Mouse (Mus musculus) adrenal gland, adult 18-20 months (tissue): ENCODE results near the gene Traf3ip1. TPM values are rescaled to one million over a fixed set of nuclear protein-coding genes. Genes with fewer than 3 reads are reported as not detected.
"Not testable (repeated sequence)": the region's sequence is repeated elsewhere in the genome, so short reads cannot be mapped to it uniquely, and the experiment has no call there.

ENCODE experiments used
- DNase-seq, 2 experiments: peaks; one replicate each; pipeline ENCODE4 v3.0.0; 2021 to 2022; ENCODE audit warnings: low spot score in 2 of 2
- total RNA-seq, 2 experiments: library from RNA; stranded (reverse); gene quantifications; 1 replicate in 1 of 2; 2 replicates in 1 of 2; pipeline ENCODE4 v1.2.3; 2021

Traf3ip1 gene
- total RNA-seq, 2 experiments from 2014 or later, result 10.8 to 12.7 TPM

- no peak for DNase-seq
Observed at GRCm38 (mm10) chr1:91464436-91464835, 30.0 kb upstream of the Traf3ip1 start.

DNA sequence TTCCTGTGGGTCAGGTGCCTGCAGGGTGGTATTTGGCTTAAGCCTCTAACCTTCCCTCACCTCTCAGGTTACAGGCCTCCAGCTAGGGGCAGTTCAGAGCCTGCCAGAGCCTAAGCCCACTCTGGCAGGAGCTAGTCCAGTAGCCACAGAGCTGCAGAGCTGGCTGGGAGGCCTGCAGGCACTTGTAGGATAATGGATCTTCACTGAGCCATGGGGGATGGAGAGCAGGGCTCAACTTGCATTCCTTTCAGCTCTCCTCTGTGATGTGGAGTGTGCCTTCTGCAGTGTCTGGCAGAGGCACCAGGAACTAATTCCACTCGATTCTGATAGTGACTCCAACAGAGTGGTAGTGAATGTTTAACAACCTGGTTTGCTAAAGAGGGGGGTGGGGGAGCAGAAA lies 29.2 kb upstream of the Traf3ip1 start:
- DNase-seq, result no peak

DNA sequence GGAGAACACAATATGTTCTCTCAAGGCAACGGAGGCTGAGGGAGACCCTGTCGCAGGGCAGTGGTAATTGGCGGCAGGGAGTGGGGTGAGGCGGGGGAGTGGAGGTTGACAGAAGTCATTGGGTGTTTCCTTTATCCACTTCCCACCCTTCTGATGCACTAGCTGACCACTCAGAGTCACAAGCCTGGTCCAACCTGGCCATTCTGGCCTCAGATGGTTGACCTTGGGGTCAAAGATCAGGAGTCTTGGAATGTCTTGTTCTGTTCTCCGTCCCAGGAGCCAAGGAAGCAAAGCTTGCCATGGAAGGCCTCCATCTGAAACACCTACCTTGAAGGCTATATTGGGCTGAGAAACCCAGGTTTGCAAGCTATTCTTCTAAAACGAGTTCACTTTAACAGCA lies 28.3 kb upstream of the Traf3ip1 start:
- no peak for DNase-seq

- DNase-seq, result no peak
Observed at GRCm38 (mm10) chr1:91469888-91470419, 24.5 kb upstream of the Traf3ip1 start.

- not testable (repeated sequence) for DNase-seq
Observed at GRCm38 (mm10) chr1:91478145-91478544, 16.3 kb upstream of the Traf3ip1 start.

GRCm38 (mm10) chr1:91478958-91479357 lies 15.5 kb upstream of the Traf3ip1 start:
- no peak for DNase-seq

DNA sequence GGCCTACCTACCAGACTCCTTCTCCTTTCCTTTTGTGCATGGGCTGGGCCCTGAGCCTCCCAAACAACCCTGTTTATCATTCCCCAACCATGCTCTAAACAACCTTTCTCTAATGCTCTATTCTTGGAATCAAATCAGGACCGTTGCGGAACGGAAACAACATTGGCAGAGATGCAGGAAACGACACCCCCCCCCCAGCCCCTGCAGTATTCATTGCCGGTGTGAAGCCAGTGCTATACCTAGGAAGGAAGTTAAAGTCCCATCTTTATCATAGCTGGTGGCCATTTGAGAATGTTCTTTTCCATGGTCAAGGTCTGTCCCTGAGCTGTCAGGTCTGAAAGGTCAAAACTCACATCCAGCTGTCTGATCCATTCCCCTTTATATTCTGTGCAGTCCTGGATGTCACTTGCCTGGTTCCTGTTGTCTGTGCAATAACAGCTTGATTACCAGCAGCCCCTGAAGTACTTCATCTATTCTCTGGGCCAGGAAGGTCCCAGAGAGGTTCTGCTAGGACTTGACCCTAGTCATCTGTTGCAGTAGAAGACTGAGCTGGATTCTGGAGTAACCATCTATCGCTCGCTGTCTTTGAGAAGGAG lies 11.7 kb upstream of the Traf3ip1 start:
- DNase-seq, result no peak

DNA sequence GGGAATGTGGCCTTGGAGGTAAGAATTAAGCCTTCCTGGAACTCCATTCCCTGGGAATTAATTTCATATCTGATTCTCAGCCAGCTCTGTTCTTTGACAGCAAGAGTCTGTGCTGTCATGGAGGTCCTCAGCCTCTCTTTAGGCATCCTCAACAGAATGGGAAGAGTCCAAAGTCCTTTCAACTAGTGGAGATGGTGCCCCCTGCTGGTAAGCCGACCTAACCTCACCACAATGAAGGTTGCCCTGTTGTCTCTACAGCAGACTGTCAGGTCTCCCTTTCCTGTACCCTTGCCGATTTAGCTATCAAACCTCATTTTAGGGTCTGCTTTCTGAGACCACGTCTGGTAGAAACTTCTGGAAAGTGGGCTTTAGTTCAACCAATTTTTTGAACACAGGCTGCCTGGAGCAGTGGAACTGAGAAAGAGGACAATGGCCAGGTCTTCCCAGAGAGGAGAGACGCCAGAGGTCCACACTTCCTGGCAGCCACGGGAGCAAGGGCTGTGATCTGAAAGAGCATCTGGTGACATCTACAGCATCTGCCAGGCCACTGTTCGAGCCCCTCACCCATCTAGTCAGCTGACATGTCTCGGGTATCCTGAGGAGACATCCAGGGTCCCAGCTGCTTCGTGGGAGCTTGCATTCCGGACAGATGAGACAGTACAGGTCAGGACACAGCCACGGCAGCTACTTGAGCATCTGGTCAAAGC lies 11.0 kb upstream of the Traf3ip1 start:
- peak; percentile 89 for DNase-seq

- DNase-seq, result no peak
Observed at GRCm38 (mm10) chr1:91484011-91484346, 10.5 kb upstream of the Traf3ip1 start.

GRCm38 (mm10) chr1:91485422-91485821 lies 9.0 kb upstream of the Traf3ip1 start:
- no peak for DNase-seq

DNA sequence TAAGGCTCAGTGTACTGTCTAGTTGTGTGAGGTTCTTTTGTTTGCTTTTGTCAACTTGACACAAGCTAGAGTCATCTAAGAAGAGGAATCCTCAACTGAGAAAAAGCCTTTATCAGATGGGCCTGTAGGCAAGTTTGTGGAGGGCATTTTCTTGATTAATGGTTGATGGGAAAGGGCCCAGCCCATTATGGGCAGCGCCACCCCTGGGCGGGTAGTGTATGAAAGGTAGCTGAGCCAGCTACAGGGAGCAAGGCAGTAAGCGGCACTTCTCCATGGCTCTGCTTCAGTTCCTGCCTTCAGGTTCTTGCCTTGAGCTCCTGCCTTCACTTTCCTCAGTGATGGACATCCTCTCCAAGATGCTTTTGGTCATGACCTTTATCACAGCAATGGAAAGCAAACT lies 8.3 kb upstream of the Traf3ip1 start:
- DNase-seq, result no peak

DNA sequence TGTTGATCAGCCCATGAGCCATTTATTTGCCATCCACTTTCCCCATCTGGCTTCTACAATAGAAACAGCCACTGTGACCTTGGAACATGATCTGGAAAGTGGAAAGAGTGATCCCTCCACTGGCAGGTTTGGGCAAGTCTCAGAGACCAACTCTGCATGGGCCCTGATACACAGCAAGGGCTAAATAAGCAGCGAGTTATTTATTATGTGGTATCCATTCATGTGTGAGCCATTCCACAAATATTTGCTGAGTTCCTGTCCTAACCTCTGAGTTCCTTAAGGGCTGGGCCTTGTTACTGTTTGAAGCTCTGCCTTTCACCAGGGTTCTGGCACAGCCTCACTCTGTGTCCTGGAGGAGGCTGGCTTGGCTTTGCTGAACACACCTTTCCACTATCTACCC lies 4.1 kb upstream of the Traf3ip1 start:
- no peak for DNase-seq

DNA sequence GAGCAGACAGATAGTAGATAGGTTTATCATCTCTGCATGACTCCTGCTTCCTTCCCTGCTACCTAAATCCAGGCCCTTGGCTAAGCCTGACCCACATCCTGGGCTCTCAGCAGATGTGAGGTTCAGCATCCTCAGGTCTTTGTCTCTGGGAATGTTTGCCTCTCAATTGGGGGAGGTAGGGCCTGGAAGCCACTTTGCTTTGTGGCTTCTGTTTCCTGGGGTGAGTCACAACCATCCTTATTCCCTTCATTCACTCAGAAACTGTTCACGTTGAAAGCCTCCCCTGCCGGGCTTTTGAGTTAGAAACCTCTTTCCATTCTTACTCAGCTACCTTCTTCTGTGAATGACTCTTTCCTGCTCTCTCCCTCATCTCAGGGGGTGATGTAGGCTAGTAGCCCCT lies 1.7 kb upstream of the Traf3ip1 start:
- DNase-seq, result no peak

GRCm38 (mm10) chr1:91493938-91494337 lies 509 bp upstream of the Traf3ip1 start:
- no peak for DNase-seq

- DNase-seq, result no peak
Observed at GRCm38 (mm10) chr1:91495321-91495720, 874 bp downstream of the Traf3ip1 start.

GRCm38 (mm10) chr1:91498579-91498978 lies 4.1 kb downstream of the Traf3ip1 start:
- no peak for DNase-seq

DNA sequence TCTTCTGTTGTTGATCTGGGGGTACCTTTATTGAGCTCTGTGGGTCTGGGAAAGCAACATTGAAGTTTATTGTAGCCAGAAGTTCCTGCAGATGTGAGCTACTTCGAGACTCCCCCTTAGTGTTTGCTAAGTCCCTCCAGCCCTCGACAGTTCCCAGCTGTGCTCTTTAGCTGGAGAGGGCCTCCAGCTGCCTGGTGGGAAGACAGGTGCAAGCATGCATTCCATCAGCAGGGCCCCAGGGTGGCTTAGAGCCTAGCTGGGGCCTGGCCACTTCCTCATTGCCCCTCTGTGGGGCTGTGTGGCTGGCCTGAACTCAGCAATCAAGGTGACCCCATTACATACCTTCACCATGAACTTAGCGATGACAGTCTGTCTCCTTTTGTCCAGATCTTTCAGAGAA lies 10.2 kb downstream of the Traf3ip1 start:
- DNase-seq, result no peak

DNA sequence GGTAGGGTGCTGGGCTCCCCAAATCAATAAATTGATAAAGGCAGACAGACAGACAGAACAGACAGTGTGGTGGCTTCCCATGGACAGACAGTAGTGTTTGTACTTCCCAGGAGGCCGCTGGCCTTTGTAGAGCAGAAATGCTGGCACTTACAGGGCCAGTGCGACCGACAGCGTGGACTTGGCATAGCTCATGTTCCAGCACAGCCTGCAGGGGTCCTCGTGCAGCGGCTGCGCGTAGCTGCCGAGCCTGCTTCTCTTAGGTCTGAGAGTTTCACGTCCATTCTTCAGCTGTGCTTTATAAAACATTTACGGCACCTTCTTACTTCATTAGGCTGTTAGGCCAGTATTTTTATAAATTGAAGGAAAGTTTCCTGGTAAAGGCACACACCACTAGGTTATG lies 20.5 kb downstream of the Traf3ip1 start:
- DNase-seq, result no peak

- DNase-seq, result no peak
Observed at GRCm38 (mm10) chr1:91515642-91516041, 21.2 kb downstream of the Traf3ip1 start.

- DNase-seq, result peak; percentile 54 to 55
Observed at GRCm38 (mm10) chr1:91523759-91524158, 29.3 kb downstream of the Traf3ip1 start.

DNA sequence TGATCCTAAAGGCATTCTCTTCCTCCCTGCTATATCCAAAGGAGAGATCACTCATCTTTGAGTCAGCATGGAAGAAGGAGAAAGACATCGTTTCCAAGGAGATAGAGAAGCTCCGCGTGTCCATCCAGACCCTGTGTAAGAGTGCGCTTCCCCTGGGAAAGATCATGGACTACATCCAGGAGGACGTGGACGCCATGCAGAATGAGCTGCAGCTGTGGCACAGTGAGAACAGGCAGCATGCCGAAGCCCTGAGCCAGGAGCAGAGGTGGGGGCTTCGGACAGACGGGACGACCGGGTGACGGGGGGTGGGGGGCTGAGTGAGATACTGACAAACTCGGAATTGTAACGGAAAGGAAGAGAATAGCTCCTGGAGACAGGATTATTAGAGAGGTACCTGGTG lies 31.4 kb downstream of the Traf3ip1 start:
- no peak for DNase-seq

- no peak for DNase-seq
Observed at GRCm38 (mm10) chr1:91530166-91530565, 35.7 kb downstream of the Traf3ip1 start.

- no peak for DNase-seq
Observed at GRCm38 (mm10) chr1:91532243-91532642, 37.8 kb downstream of the Traf3ip1 start.
